Mouse (Mus musculus) hindbrain, embryonic 11.5 days (tissue): ENCODE results near the gene Pacrg. TPM values are rescaled to one million over a fixed set of nuclear protein-coding genes. Genes with fewer than 3 reads are reported as not detected.

Experiments used
- ATAC-seq: fragments of 200-750 bp; cut with Nextera tagmentation; 2 replicates; pipeline ENCODE4 v1.8.0; 2017; ENCODE audit warnings: mild to moderate bottlenecking, moderate TSS enrichment, moderate library complexity; ENCODE audit not compliant: low FRiP score
- DNase-seq: peaks from one replicate; pipeline ENCODE4 v3.0.0-alpha.2; 2015; ENCODE audit warnings: low spot score
- H3K27ac ChIP-seq: fragments of 300-500 bp; sonication (generic); 2 replicates; pipeline ENCODE4 v1.5.1; 2014; ENCODE audit warnings: mild to moderate bottlenecking, low read depth, low read length
- H3K27me3 ChIP-seq: fragments of 300-500 bp; sonication (generic); 2 replicates; pipeline ENCODE4 v1.6.1; 2014; ENCODE audit warnings: mild to moderate bottlenecking, low read length, moderate library complexity, mixed read lengths; ENCODE audit not compliant: control insufficient read depth, insufficient read depth
- H3K36me3 ChIP-seq: fragments of 300-500 bp; sonication (generic); 2 replicates; pipeline ENCODE4 v1.6.1; 2014; ENCODE audit warnings: mild to moderate bottlenecking, low read length, moderate library complexity, mixed read lengths; ENCODE audit not compliant: control insufficient read depth, insufficient read depth
- H3K4me1 ChIP-seq: fragments of 300-500 bp; sonication (generic); replicated peaks from 2 replicates; pipeline ENCODE4 v1.6.1; 2014; ENCODE audit warnings: low read length, mixed read lengths; ENCODE audit not compliant: control insufficient read depth, insufficient read depth
- H3K4me2 ChIP-seq: fragments of 300-500 bp; sonication (generic); replicated peaks from 2 replicates; pipeline ENCODE4 v1.6.1; 2014; ENCODE audit warnings: mild to moderate bottlenecking, low read depth, low read length
- H3K4me3 ChIP-seq: fragments of 300-500 bp; sonication (generic); 2 replicates; pipeline ENCODE4 v1.5.1; 2014; ENCODE audit warnings: low read depth, low read length
- H3K9ac ChIP-seq: fragments of 300-500 bp; sonication (generic); 2 replicates; pipeline ENCODE4 v1.6.1; 2014; ENCODE audit warnings: low read depth, low read length
- H3K9me3 ChIP-seq: fragments of 300-500 bp; sonication (generic); 2 replicates; pipeline ENCODE4 v1.6.1; 2016; ENCODE audit warnings: low read length; ENCODE audit not compliant: control insufficient read depth
- WGBS: fragments of 180-500 bp; shearing (Covaris S2); extraction: QIAGEN DNeasy Blood & Tissue Kit; methylation state at CpG from one replicate; pipeline ENCODE4 v1.1.7; 2014; 5-methylcytosine and 5-hydroxymethylcytosine counted together
- polyA plus RNA-seq: library from polyadenylated mRNA; unstranded; fragments of >200 nt; fragmentation: Nextera tagmentation; extraction: Ambion mirVana; gene quantifications from 2 replicates; pipeline ENCODE4 v1.2.1, GENCODE M21; 2014

The Pacrg gene
- polyA plus RNA-seq, 1 experiment from 2014 or later = 5.8 TPM

- no peaks in the 10 kb centered on the region for H3K4me1 ChIP-seq
- no peak for ATAC-seq
- H3K9ac ChIP-seq = no peak overlapping the region
- no peaks in the 10 kb centered on the region for H3K9me3 ChIP-seq
- WGBS = 95% methylated on average over 3 of the region's 3 CpGs
- no peaks in the 10 kb centered on the region for H3K27me3 ChIP-seq
- H3K4me2 ChIP-seq = no peak overlapping the region
- H3K4me3 ChIP-seq = no peak overlapping the region
- no peak overlapping the region for H3K27ac ChIP-seq
- no peaks in the 10 kb centered on the region for H3K36me3 ChIP-seq
- DNase-seq = no peak
These were observed 115.3 kb downstream of the Pacrg start for GRCm38 (mm10) chr17:10724853-10725252.

GRCm38 (mm10) chr17:10721562-10721961, 118.5 kb downstream of the Pacrg start:
- Histone ChIP-seq H3K27me3 (no peaks in the 10 kb centered on the region), H3K36me3 (no peaks in the 10 kb centered on the region), H3K27ac (no peak overlapping the region), H3K4me2 (no peak overlapping the region), H3K9ac (no peak overlapping the region), H3K4me1 (no peaks in the 10 kb centered on the region), H3K4me3 (no peak overlapping the region), H3K9me3 (no peaks in the 10 kb centered on the region)
- ATAC-seq = no peak
- 57% methylated on average over 1 of the region's 1 CpGs for WGBS
- DNase-seq = no peak

DNA sequence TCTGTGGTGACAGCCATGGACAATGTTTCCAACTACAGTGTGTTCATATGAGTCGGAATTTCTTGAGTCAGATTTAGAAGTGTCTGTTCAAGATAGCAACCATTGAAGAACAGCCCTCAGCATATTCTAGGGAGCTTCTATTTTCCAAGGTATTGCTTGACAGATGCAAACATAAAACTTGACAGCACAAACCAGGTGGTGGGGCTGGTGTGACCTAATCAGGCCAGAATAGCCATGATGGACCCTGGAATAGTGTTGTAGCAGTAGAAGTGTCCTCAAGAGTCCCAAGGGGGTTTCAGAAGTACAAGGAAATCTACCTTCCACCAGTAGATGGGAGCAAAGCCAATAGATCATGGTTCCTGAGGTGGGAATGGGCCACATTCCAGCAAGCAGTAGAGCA, 123.0 kb downstream of the Pacrg start:
- no peak overlapping the region for H3K4me2 ChIP-seq
- no peak overlapping the region for H3K4me3 ChIP-seq
- H3K27ac ChIP-seq = no peak overlapping the region
- H3K9ac ChIP-seq = no peak overlapping the region
- DNase-seq (no peak), ATAC-seq (no peak)
- no peaks in the 10 kb centered on the region for H3K4me1 ChIP-seq
- no peaks in the 10 kb centered on the region for H3K27me3 ChIP-seq
- 89% methylated on average over 1 of the region's 1 CpGs for WGBS
- no peaks in the 10 kb centered on the region for H3K36me3 ChIP-seq
- H3K9me3 ChIP-seq = no peaks in the 10 kb centered on the region

DNA sequence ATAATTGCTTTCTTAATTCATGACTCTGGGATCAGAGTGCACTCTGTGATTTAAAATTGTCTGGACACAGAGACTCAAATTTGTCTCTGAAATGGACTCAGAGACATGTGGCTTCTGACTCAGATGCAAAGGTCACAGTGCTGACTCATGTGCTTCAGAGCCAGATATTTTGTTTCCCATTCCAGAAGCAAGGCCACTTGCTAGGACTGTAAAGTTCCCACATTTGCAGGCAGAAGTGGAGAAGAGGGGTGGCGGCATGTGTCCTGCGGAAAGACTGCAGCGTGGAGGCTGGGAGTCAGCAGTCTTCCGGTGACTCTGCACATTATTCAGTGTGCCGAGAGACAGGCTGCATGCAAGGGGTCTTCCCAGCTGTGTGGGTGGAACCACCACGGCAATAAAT, 137.3 kb downstream of the Pacrg start:
- ATAC-seq = no peak
- DNase-seq = no peak
- no peaks in the 10 kb centered on the region for H3K36me3 ChIP-seq
- H3K9me3 ChIP-seq = no peaks in the 10 kb centered on the region
- no peaks in the 10 kb centered on the region for H3K27me3 ChIP-seq
- no peak overlapping the region for H3K4me2 ChIP-seq
- 70% methylated on average over 6 of the region's 6 CpGs for WGBS
- H3K27ac ChIP-seq = no peak overlapping the region
- no peak overlapping the region for H3K4me3 ChIP-seq
- no peak overlapping the region for H3K9ac ChIP-seq
- no peaks in the 10 kb centered on the region for H3K4me1 ChIP-seq

- no peak for ATAC-seq
- WGBS = 61% methylated on average over 8 of the region's 8 CpGs
- no peak overlapping the region for H3K4me2 ChIP-seq
- H3K4me1 ChIP-seq = no peaks in the 10 kb centered on the region
- no peak overlapping the region for H3K4me3 ChIP-seq
- no peak overlapping the region for H3K9ac ChIP-seq
- H3K27me3 ChIP-seq = no peaks in the 10 kb centered on the region
- no peak overlapping the region for H3K27ac ChIP-seq
- no peaks in the 10 kb centered on the region for H3K9me3 ChIP-seq
- no peak for DNase-seq
- no peaks in the 10 kb centered on the region for H3K36me3 ChIP-seq
These were observed 142.1 kb downstream of the Pacrg start for GRCm38 (mm10) chr17:10698041-10698440.

GRCm38 (mm10) chr17:10695421-10695820, 144.7 kb downstream of the Pacrg start:
- Histone ChIP-seq H3K27ac (no peak overlapping the region), H3K9me3 (no peaks in the 10 kb centered on the region), H3K36me3 (no peaks in the 10 kb centered on the region), H3K4me3 (no peak overlapping the region), H3K9ac (no peak overlapping the region), H3K4me2 (no peak overlapping the region), H3K4me1 (no peaks in the 10 kb centered on the region), H3K27me3 (no peaks in the 10 kb centered on the region)
- DNase-seq (no peak), ATAC-seq (no peak)

- Histone ChIP-seq H3K4me3 (no peak overlapping the region), H3K4me1 (no peaks in the 10 kb centered on the region), H3K9me3 (no peaks in the 10 kb centered on the region), H3K36me3 (no peaks in the 10 kb centered on the region), H3K27me3 (no peaks in the 10 kb centered on the region), H3K9ac (no peak overlapping the region), H3K27ac (no peak overlapping the region), H3K4me2 (no peak overlapping the region)
- DNase-seq = no peak
- 81% methylated on average over 4 of the region's 4 CpGs for WGBS
- no peak for ATAC-seq
These were observed 163.0 kb downstream of the Pacrg start for GRCm38 (mm10) chr17:10677098-10677497.

- DNase-seq (no peak), ATAC-seq (no peak)
These were observed 164.6 kb downstream of the Pacrg start for GRCm38 (mm10) chr17:10675536-10675935.

DNA sequence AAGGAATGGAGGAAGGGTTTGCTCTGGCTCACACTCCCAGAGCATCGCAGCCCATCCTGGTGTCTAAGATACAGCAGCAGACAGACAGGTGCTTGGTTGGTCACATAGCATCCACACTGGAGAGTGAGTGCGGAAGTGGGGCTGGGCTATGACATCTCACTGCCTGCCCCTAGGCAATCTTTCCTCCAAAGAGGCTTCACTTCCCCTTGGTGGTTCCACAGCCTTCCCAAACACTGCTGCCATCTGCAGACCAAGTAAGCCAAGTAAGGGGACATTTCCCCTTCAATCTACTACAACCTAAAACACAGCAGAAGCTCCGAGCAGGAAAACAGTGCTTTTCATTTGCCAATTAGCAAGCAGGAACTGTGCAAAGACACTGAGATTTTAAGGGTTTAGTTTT, 165.1 kb downstream of the Pacrg start:
- no peak overlapping the region for H3K27ac ChIP-seq
- ATAC-seq = no peak

More at GRCm38 (mm10) chr17:10675536-10675935, 164.6 kb downstream of the Pacrg start:
- no peak overlapping the region for H3K4me3 ChIP-seq
- H3K9ac ChIP-seq = no peak overlapping the region
- no peak overlapping the region for H3K27ac ChIP-seq
- WGBS = 70% methylated on average over 5 of the region's 5 CpGs
- H3K27me3 ChIP-seq = no peaks in the 10 kb centered on the region
- no peaks in the 10 kb centered on the region for H3K36me3 ChIP-seq
- no peak overlapping the region for H3K4me2 ChIP-seq
- no peaks in the 10 kb centered on the region for H3K4me1 ChIP-seq
- no peaks in the 10 kb centered on the region for H3K9me3 ChIP-seq

More for the DNA sequence above, 165.1 kb downstream of the Pacrg start:
- Histone ChIP-seq H3K4me2 (no peak overlapping the region), H3K9me3 (no peaks in the 10 kb centered on the region), H3K4me3 (no peak overlapping the region), H3K27me3 (no peaks in the 10 kb centered on the region), H3K9ac (no peak overlapping the region), H3K36me3 (no peaks in the 10 kb centered on the region), H3K4me1 (no peaks in the 10 kb centered on the region)
- DNase-seq = no peak
- 73% methylated on average over 3 of the region's 3 CpGs for WGBS
